Mouse (Mus musculus) limb, embryonic 14.5 days (tissue): ENCODE results near the gene Chst15. TPM values are rescaled to one million over a fixed set of nuclear protein-coding genes. Genes with fewer than 3 reads are reported as not detected.

Source experiments
- ATAC-seq: fragments of 200-750 bp; cut with Nextera tagmentation; 2 replicates; pipeline ENCODE4 v1.8.0; 2017; ENCODE audit warnings: low read depth, moderate number of reproducible peaks, moderate TSS enrichment; ENCODE audit not compliant: low FRiP score
- DNase-seq: peaks from one replicate; pipeline ENCODE4 v3.0.0-alpha.2; 2015; ENCODE audit warnings: low spot score
- H3K27ac ChIP-seq: fragments of 300-500 bp; sonication (generic); replicated peaks from 2 replicates; pipeline ENCODE4 v1.5.1; 2014; ENCODE audit warnings: low read depth, mild to moderate bottlenecking, low read length, moderate library complexity, mixed read lengths
- H3K27me3 ChIP-seq: fragments of 300-500 bp; sonication (generic); 2 replicates; pipeline ENCODE4 v1.6.1; 2014; ENCODE audit warnings: low read length, mixed read lengths; ENCODE audit not compliant: control insufficient read depth, insufficient read depth
- H3K36me3 ChIP-seq: fragments of 300-500 bp; sonication (generic); 2 replicates; pipeline ENCODE4 v1.6.1; 2014; ENCODE audit warnings: mild to moderate bottlenecking, low read length, moderate library complexity, mixed read lengths; ENCODE audit not compliant: control insufficient read depth, insufficient read depth
- H3K4me1 ChIP-seq: fragments of 300-500 bp; sonication (generic); 2 replicates; pipeline ENCODE4 v1.6.1; 2014; ENCODE audit warnings: antibody characterized with exemption, low read length, mixed read lengths; ENCODE audit not compliant: control insufficient read depth, insufficient read depth
- H3K4me2 ChIP-seq: fragments of 300-500 bp; sonication (generic); replicated peaks from 2 replicates; pipeline ENCODE4 v1.6.1; 2014; ENCODE audit warnings: low read depth, mild to moderate bottlenecking, low read length, moderate library complexity; ENCODE audit not compliant: severe bottlenecking
- H3K4me3 ChIP-seq: fragments of 300-500 bp; sonication (generic); replicated peaks from 2 replicates; pipeline ENCODE4 v1.5.1; 2014; ENCODE audit warnings: low read length
- H3K9ac ChIP-seq: fragments of 300-500 bp; sonication (generic); 2 replicates; pipeline ENCODE4 v1.6.1; 2014; ENCODE audit warnings: mild to moderate bottlenecking, low read depth, low read length, moderate library complexity; ENCODE audit not compliant: severe bottlenecking
- H3K9me3 ChIP-seq: fragments of 300-500 bp; sonication (generic); 2 replicates; pipeline ENCODE4 v1.6.1; 2016; ENCODE audit warnings: low read length; ENCODE audit not compliant: control insufficient read depth
- POLR2A ChIP-seq: fragments of 200-500 bp; IDR thresholded peaks from 2 replicates; pipeline ENCODE4 v1.8.0; 2012; ENCODE audit warnings: inconsistent platforms, mild to moderate bottlenecking, moderate library complexity, borderline replicate concordance; ENCODE audit not compliant: insufficient read depth, insufficient read length; ENCODE audit errors: extremely low read depth
- WGBS: fragments of 180-500 bp; shearing (Covaris S2); extraction: QIAGEN DNeasy Blood & Tissue Kit; methylation state at CpG from one replicate; pipeline ENCODE4 v1.1.7; 2014; 5-methylcytosine and 5-hydroxymethylcytosine counted together
- polyA plus RNA-seq, 2 experiments: library from polyadenylated mRNA; depleted of rRNA in 1 of 2; stranded (reverse) in 1 of 2; unstranded in 1 of 2; fragments of >200 nt; fragmentation: Nextera tagmentation in 1 of 2; extraction: Ambion mirVana in 1 of 2; gene quantifications; 2 replicates each; pipeline versions ENCODE4 v1.2.1 to v1.2.3; 2012 to 2014

Gene Chst15
- polyA plus RNA-seq, 2 experiments, result 16.1 to 16.4 TPM

DNA sequence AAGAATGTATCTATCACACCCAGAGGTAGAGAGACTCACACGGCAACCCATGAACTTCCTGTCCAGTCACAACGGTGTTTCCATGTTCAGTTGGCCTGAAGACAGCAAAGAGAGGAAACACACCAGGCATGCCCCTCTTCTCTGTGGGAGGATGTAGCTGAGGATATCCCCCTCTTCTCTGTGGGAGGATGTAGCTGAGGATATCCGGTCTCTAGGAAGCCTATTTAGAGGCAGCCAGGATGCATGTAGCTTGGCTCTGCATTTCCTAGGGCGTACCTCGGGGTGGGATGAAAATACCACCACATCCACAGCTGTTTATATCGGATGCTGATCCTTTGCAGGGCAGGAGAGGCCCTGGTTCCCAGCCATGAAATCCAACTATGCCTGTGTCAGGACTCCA is 71.3 kb downstream of the Chst15 start:
- H3K4me3 ChIP-seq, result no peak overlapping the region
- H3K4me2 ChIP-seq, result no peak overlapping the region
- no peaks in the 10 kb centered on the region for H3K9me3 ChIP-seq
- peaks cover 5% of the 10 kb centered on the region; the same call in 1 of the 2 replicates for H3K4me1 ChIP-seq
- DNase-seq (no peak), ATAC-seq (no peak)
- H3K27me3 ChIP-seq, result no peaks in the 10 kb centered on the region
- peaks cover 31% of the 10 kb centered on the region for H3K36me3 ChIP-seq
- no peak overlapping the region for H3K9ac ChIP-seq
- WGBS, result 93% methylated on average over 6 of the region's 6 CpGs
- H3K27ac ChIP-seq, result no peak overlapping the region
- TF ChIP-seq POLR2A, result no peak

DNA sequence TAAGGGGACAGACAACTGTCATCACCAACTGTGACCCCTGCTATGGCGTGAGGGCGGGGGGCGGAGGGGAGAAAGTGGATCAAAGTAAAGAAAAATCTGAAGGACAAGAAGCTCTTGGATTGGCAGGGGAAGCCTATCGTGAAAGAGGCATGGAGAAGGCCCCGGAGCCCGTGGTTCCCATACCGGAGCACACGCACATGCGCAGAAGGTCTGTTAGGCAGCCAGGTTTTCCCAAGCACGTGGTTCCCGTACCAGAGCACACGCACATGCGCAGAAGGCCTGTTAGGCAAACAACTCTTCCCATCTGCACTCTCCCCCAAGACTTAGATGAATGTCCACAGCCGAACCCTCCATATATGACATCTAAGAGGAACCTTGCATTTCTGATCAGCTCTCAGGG is 72.4 kb downstream of the Chst15 start:
- WGBS, result 91% methylated on average over 14 of the region's 14 CpGs
- Histone ChIP-seq H3K27ac (no peak overlapping the region), H3K4me3 (no peak overlapping the region), H3K9ac (no peak overlapping the region), H3K27me3 (no peaks in the 10 kb centered on the region), H3K4me1 (peaks cover 5% of the 10 kb centered on the region; the same call in 1 of the 2 replicates), H3K36me3 (peaks cover 38% of the 10 kb centered on the region), H3K4me2 (no peak overlapping the region), H3K9me3 (no peaks in the 10 kb centered on the region)
- no peak for ATAC-seq
- TF ChIP-seq POLR2A, result no peak
- DNase-seq, result no peak

DNA sequence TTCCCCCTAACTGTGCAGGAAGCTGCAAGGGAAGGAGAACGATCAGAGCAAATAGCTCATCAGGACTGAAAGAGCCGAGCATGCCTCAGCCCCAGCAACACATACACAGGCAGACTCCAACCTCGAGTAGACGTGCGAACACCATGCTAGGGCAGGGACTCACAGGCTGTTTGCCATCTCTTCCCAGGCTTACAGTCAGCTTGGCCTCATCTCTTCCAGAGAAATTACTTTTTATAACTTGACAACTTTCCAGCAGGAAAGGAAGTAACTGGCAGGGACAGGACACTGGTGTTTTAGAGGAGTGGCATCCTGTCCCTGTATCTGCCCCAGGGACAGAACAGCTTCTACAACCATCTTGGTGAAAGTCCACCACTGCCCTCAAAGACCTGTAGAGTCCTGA is 73.8 kb downstream of the Chst15 start:
- Histone ChIP-seq H3K9me3 (no peaks in the 10 kb centered on the region), H3K27ac (no peak overlapping the region), H3K4me2 (no peak overlapping the region), H3K36me3 (peaks cover 39% of the 10 kb centered on the region), H3K9ac (no peak overlapping the region), H3K27me3 (no peaks in the 10 kb centered on the region), H3K4me3 (no peak overlapping the region), H3K4me1 (peaks cover 5% of the 10 kb centered on the region; the same call in 1 of the 2 replicates)
- TF ChIP-seq POLR2A, result no peak
- 83% methylated on average over 5 of the region's 5 CpGs for WGBS
- ATAC-seq (no peak), DNase-seq (no peak)

DNA sequence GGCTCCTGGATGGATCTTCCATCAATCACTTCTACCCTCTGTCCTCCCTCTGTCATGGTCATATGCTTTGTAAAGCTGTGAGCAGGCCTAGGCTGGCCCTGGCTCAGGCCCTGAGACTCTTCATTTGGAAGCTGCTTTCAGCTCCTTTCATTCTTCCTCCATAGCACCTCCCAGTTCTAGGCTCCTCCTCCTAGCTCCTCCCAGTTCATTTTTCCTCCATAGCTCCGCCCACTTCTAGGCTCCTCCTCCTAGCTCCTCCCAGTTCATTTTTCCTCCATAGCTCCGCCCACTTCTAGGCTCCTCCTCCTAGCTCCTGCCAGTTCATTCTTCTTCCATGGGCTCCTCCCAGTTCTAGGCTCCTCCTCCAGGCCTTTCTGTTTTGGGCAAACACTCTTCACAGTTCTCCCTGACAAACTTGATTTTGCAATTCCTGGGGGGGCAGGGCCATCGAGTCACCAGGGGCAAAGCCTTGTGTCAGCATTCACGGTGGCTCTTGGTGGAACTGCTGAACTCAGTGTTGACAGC is 74.3 kb downstream of the Chst15 start:
- H3K4me1 ChIP-seq, result peaks cover 4% of the 10 kb centered on the region; the same call in 1 of the 2 replicates
- 50% methylated on average over 4 of the region's 4 CpGs for WGBS
- H3K4me2 ChIP-seq, result no peak overlapping the region
- H3K4me3 ChIP-seq, result no peak overlapping the region
- no peaks in the 10 kb centered on the region for H3K27me3 ChIP-seq
- H3K9me3 ChIP-seq, result no peaks in the 10 kb centered on the region
- no peak for TF ChIP-seq POLR2A
- H3K9ac ChIP-seq, result no peak overlapping the region
- peaks cover 45% of the 10 kb centered on the region for H3K36me3 ChIP-seq
- DNase-seq (no peak), ATAC-seq (no peak)
- no peak overlapping the region for H3K27ac ChIP-seq

DNA sequence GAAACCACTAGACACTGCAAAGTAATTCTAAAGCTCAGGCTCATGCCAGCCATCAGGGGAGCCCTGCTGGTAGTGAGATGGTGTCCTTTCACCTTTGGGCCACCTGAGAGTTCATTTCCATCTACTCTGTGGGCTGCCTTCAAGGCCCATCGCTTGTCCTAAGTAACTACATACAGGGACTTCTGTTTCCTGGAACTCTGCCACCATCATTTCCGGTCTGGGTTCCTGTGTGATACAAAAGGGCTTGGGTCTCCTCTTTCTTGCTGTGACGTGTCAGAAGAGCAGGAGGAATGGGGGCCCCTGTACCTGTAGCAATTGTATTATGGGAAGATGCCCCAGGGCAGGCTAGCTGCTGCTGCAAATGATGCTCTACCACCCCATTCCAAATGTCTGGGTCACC is 78.1 kb downstream of the Chst15 start:
- Histone ChIP-seq H3K9ac (no peak overlapping the region), H3K4me2 (no peak overlapping the region), H3K36me3 (peaks cover 47% of the 10 kb centered on the region), H3K4me1 (no peaks in the 10 kb centered on the region), H3K4me3 (no peak overlapping the region), H3K9me3 (no peaks in the 10 kb centered on the region), H3K27ac (no peak overlapping the region), H3K27me3 (no peaks in the 10 kb centered on the region)
- DNase-seq (no peak), ATAC-seq (no peak)
- 79% methylated on average over 3 of the region's 3 CpGs for WGBS
- no peak for TF ChIP-seq POLR2A

DNA sequence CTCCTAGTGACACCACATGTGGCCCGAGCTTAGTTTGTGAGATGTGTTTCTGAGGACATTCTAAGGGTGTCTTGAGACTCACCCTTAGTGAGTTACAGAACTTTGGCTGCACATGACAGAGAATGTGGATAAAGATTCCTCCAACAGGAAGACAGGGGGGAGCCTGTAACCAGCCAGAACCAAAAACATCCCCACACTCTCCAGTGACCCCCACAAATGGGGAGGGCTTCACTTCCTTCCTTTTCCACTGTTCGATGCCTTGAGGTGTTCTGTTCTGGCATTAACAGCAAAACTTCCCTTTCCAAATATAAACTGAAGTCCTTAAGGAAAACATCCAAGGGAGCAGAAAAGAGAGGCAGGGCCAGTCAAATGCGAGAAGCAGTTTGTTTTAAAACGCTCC is 79.8 kb downstream of the Chst15 start:
- H3K9ac ChIP-seq, result no peak overlapping the region
- no peak overlapping the region for H3K4me3 ChIP-seq
- ATAC-seq, result no peak
- H3K27me3 ChIP-seq, result no peaks in the 10 kb centered on the region
- H3K9me3 ChIP-seq, result no peaks in the 10 kb centered on the region
- H3K36me3 ChIP-seq, result peaks cover 39% of the 10 kb centered on the region
- 72% methylated on average over 4 of the region's 4 CpGs for WGBS
- DNase-seq, result no peak
- no peak for TF ChIP-seq POLR2A
- no peak overlapping the region for H3K4me2 ChIP-seq
- no peak overlapping the region for H3K27ac ChIP-seq
- H3K4me1 ChIP-seq, result no peaks in the 10 kb centered on the region
